Mouse (Mus musculus) thymus, adult 2 months (tissue): Measurements from ENCODE around the gene Zc3h7b.

Experiments used
- CTCF ChIP-seq: fragments of 200-500 bp; IDR thresholded peaks from 2 replicates; pipeline ENCODE4 v1.5.1; 2012; ENCODE audit warnings: mild to moderate bottlenecking, control low read depth, low read length, moderate library complexity, borderline replicate concordance; ENCODE audit not compliant: control insufficient read depth, poor library complexity, insufficient read depth; ENCODE audit errors: extremely low read depth
- POLR2A ChIP-seq: fragments of 200-500 bp; IDR thresholded peaks from 2 replicates; pipeline ENCODE4 v1.6.1; 2012; ENCODE audit warnings: mild to moderate bottlenecking, low read length, control low read depth, moderate library complexity; ENCODE audit not compliant: control insufficient read depth, poor library complexity, insufficient read depth; ENCODE audit errors: extremely low read depth

DNA sequence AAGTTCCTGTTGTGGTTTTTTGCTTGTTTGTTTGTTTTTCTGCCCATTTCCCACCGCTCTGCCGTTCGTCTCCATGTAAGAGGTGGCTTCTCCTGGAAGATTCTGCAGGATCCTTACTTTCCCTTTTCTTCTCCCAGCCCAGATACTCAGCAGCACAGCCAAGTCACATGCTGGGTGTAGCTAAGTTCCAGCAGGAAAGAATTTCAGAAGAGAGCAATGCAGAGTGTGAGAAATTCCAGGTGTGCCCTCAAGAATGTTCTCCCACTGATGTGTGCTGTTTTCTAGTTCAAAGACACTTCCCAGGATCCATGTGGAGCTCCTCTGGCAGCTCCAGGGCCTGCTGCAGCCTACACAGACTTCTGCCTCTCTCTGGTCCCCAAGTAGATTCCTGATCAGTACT lies 60.0 kb downstream of the Zc3h7b start:
- no peak for TF ChIP-seq CTCF
- TF ChIP-seq POLR2A: no peak
